Mouse (Mus musculus) 3134 (cell line): Measurements from ENCODE around the gene Slc6a16.

Experiments
- DNase-seq: peaks from one replicate; pipeline ENCODE4 v3.0.0-alpha.2; 2011; ENCODE audit warnings: low spot score; ENCODE audit not compliant: insufficient read length; ENCODE audit errors: extremely low read depth

Gene Slc6a16

GRCm38 (mm10) chr7:45215673-45216441, 25.0 kb upstream of the Slc6a16 start, which contains the start of gene Tead2:
Tead2 (plus strand) TSS chr7:45215753.
- peak; percentile 76 for DNase-seq

GRCm38 (mm10) chr7:45216442-45217183, 24.3 kb upstream of the Slc6a16 start:
- DNase-seq, result peak; percentile 77

- no peak for DNase-seq
Observed at GRCm38 (mm10) chr7:45221680-45222079, 19.2 kb upstream of the Slc6a16 start.

- no peak for DNase-seq
Observed at GRCm38 (mm10) chr7:45224826-45225225, 16.1 kb upstream of the Slc6a16 start.

- DNase-seq, result no peak
Observed at GRCm38 (mm10) chr7:45226421-45226820, 14.5 kb upstream of the Slc6a16 start.

- no peak for DNase-seq
Observed at GRCm38 (mm10) chr7:45228548-45228947, 12.3 kb upstream of the Slc6a16 start.

- DNase-seq, result no peak
Observed at GRCm38 (mm10) chr7:45229046-45229445, 11.8 kb upstream of the Slc6a16 start.

GRCm38 (mm10) chr7:45229459-45230203, 11.3 kb upstream of the Slc6a16 start:
- no peak for DNase-seq

GRCm38 (mm10) chr7:45231192-45231591, 9.7 kb upstream of the Slc6a16 start:
- DNase-seq, result no peak

- no peak for DNase-seq
Observed at GRCm38 (mm10) chr7:45231941-45232340, 8.9 kb upstream of the Slc6a16 start.

- DNase-seq, result no peak
Observed at GRCm38 (mm10) chr7:45232716-45233465, 8.0 kb upstream of the Slc6a16 start.

GRCm38 (mm10) chr7:45233580-45234332, 7.1 kb upstream of the Slc6a16 start:
- DNase-seq, result no peak

- DNase-seq, result no peak
Observed at GRCm38 (mm10) chr7:45234333-45234841, 6.5 kb upstream of the Slc6a16 start.

GRCm38 (mm10) chr7:45234922-45235571, 5.8 kb upstream of the Slc6a16 start:
- no peak for DNase-seq

- no peak for DNase-seq
Observed at GRCm38 (mm10) chr7:45235656-45236180, 5.2 kb upstream of the Slc6a16 start.

GRCm38 (mm10) chr7:45237747-45238699, 2.9 kb upstream of the Slc6a16 start:
- DNase-seq, result no peak

- DNase-seq, result no peak
Observed at GRCm38 (mm10) chr7:45238723-45239496, 2.0 kb upstream of the Slc6a16 start, which contains the start of gene Cd37. Cd37 (minus strand) TSS chr7:45239115.
